Mouse (Mus musculus): Measurements from ENCODE around the gene Aox1. TPM values are rescaled to one million over a fixed set of nuclear protein-coding genes. Genes with fewer than 3 reads are reported as not detected.

Gene Aox1
- polyA plus RNA-seq, 1 experiment from 2014 or later, result 0.34 TPM

DNA sequence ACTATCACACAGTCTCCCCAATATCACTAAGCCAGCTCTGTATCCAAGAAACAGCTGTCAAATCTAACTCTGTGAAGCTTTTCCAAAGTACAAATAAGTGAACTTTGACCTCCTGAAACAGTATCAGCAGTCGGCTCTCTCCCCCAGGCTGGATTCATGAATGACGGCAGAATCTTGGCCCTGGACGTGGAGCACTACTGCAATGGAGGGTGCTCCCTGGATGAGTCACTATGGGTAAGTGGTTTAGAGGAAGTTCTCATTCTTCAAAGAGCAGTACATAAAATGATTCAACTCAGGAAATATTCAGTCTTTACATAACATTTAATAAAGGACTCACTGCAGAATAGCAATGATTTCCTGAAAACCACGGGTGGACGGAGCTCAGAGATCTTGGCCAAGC is 51.6 kb downstream of the Aox1 start:
- ATAC-seq (replicated peaks; ENCODE audit: insufficient number of reproducible peaks, low FRiP score, low TSS enrichment), result no peak
- WGBS (ENCODE audit: insufficient replicate concordance), result 76% methylated on average over 5 of the region's 5 CpGs
- no peaks in the 10 kb centered on the region for H3K36me3 ChIP-seq (ENCODE audit: control insufficient read depth, insufficient read depth, low read length)

DNA sequence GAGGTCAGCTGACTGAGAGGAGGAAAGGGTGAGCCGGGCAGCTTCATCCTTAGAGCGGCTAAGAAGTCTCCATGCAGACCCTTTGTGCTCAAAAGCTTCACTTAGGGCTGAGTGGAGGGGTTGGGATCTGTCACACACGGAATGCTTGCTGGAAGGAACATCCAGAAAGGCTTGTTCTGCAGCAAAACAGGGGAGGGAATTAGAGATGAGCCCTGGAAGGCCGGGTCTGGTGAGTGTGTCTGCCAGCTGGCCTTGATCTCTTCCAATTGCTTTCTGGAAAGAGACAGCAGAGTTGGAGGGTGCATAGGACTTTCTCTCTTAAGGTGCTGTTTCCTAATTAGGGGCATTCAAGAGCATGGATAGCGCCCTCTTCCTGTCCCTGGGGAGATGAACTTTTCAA is 59.6 kb downstream of the Aox1 start:
- Histone ChIP-seq H3K9me3 (replicated peaks; ENCODE audit: control insufficient read depth, low read length) (no peaks in the 10 kb centered on the region), H3K36me3 (ENCODE audit: control insufficient read depth, insufficient read depth, low read length) (no peaks in the 10 kb centered on the region), H3K27me3 (ENCODE audit: control insufficient read depth, insufficient read depth, low read length) (0 out of 2 replicates have a peak, but pooled peaks cover 2% of the 10 kb centered on the region), H3K4me2 (no peak overlapping the region), H3K27ac (ENCODE audit: low read depth, low read length) (no peak overlapping the region), H3K9ac (ENCODE audit: low read depth, low read length) (no peak overlapping the region), H3K4me3 (ENCODE audit: low read depth, low read length) (no peak overlapping the region), H3K4me1 (ENCODE audit: control insufficient read depth, insufficient read depth, low read length) (no peaks in the 10 kb centered on the region; the same call in 1 of the 2 replicates)
- WGBS (ENCODE audit: insufficient replicate concordance), result 58% methylated on average over 5 of the region's 5 CpGs
- ATAC-seq (replicated peaks; ENCODE audit: insufficient number of reproducible peaks, low FRiP score, low TSS enrichment), result no peak

More for the DNA sequence above, 51.6 kb downstream of the Aox1 start:
- Histone ChIP-seq H3K9ac (ENCODE audit: low read depth, low read length) (no peak overlapping the region), H3K4me2 (no peak overlapping the region), H3K4me3 (ENCODE audit: low read depth, low read length) (no peak overlapping the region), H3K4me1 (ENCODE audit: control insufficient read depth, insufficient read depth, low read length) (no peaks in the 10 kb centered on the region), H3K9me3 (replicated peaks; ENCODE audit: control insufficient read depth, low read length) (no peaks in the 10 kb centered on the region), H3K27ac (ENCODE audit: low read depth, low read length) (no peak overlapping the region), H3K27me3 (ENCODE audit: control insufficient read depth, insufficient read depth, low read length) (no peaks in the 10 kb centered on the region)

DNA sequence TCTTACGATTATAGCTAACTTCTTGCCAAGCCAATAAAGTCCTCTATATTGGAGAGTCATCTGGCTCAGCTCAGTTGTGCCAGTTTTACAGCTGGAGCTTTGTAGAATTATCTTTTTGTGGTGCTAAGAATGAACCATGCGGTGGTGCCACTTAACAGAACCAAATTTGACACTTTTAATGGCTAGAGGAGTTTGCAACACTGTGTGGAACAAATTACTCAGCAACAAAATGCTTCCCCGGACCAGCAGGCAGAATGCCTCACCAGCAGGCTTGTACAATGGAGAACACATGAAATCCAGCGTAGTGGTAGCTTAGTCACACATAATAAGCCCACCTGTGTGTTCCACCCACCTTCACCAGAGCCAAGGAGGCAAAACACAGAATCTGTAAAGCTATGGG is 60.5 kb downstream of the Aox1 start:
- 80% methylated on average over 4 of the region's 4 CpGs for WGBS (ENCODE audit: insufficient replicate concordance)
- H3K4me2 ChIP-seq, result no peak overlapping the region
- no peak overlapping the region for H3K27ac ChIP-seq (ENCODE audit: low read depth, low read length)
- no peak overlapping the region for H3K9ac ChIP-seq (ENCODE audit: low read depth, low read length)
- 0 out of 2 replicates have a peak, but pooled peaks cover 2% of the 10 kb centered on the region for H3K27me3 ChIP-seq (ENCODE audit: control insufficient read depth, insufficient read depth, low read length)
- H3K4me1 ChIP-seq (ENCODE audit: control insufficient read depth, insufficient read depth, low read length), result no peaks in the 10 kb centered on the region; the same call in 1 of the 2 replicates
- no peaks in the 10 kb centered on the region for H3K9me3 ChIP-seq (replicated peaks; ENCODE audit: control insufficient read depth, low read length)
- H3K4me3 ChIP-seq (ENCODE audit: low read depth, low read length), result no peak overlapping the region
- H3K36me3 ChIP-seq (ENCODE audit: control insufficient read depth, insufficient read depth, low read length), result no peaks in the 10 kb centered on the region
- no peak for ATAC-seq (replicated peaks; ENCODE audit: insufficient number of reproducible peaks, low FRiP score, low TSS enrichment)

DNA sequence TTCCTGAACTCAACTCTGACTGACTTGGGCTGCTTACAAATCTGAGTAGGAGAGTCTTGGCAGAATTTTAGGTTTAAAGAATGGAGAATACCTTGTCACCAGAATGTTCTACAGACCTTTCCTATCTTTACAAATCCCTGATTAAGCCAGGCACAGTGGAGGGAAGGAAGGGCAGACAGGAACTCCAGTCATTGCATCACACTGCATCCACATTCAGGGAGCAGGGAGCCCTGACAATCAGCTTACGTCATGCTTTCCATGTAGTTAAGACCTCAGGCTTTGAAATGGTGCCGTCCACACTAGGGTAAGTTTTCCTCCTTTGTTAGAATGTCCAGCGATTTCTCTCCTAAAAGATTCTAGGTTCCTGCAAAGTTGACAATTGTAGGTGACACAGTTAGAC is 61.5 kb downstream of the Aox1 start:
- Histone ChIP-seq H3K36me3 (ENCODE audit: control insufficient read depth, insufficient read depth, low read length) (no peaks in the 10 kb centered on the region), H3K4me1 (ENCODE audit: control insufficient read depth, insufficient read depth, low read length) (no peaks in the 10 kb centered on the region; the same call in 1 of the 2 replicates), H3K9me3 (replicated peaks; ENCODE audit: control insufficient read depth, low read length) (no peaks in the 10 kb centered on the region), H3K27ac (ENCODE audit: low read depth, low read length) (no peak overlapping the region), H3K27me3 (ENCODE audit: control insufficient read depth, insufficient read depth, low read length) (0 out of 2 replicates have a peak, but pooled peaks cover 3% of the 10 kb centered on the region), H3K4me2 (no peak overlapping the region), H3K4me3 (ENCODE audit: low read depth, low read length) (no peak overlapping the region), H3K9ac (ENCODE audit: low read depth, low read length) (no peak overlapping the region)
- ATAC-seq (replicated peaks; ENCODE audit: insufficient number of reproducible peaks, low FRiP score, low TSS enrichment), result no peak
- WGBS (ENCODE audit: insufficient replicate concordance), result 59% methylated on average over 3 of the region's 3 CpGs

DNA sequence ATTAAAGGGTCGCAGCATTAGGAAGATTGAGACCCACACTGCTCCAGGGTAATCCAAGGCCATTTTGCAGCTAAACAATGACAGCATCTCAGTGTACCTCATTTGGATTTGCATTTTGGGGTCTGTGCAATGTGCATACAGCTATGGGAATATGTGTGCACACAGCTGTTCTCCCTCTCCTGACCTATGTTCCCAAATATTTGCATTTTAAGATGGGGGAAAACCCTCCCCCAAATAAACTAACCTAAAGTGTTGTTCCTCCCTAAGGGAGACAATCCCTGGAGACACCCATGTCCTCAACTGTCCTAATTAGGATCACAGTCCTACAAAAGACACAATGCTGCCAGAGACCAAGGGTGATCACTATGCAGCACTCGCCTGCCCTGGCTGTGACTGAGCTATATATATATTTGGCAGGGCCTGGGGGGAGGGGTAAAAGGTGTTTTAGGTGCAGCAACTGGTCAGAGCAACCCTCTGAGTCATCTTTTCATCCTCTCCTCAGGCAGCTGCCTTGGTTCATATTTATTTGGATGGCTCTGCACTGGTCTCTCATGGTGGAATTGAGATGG is 62.3 kb downstream of the Aox1 start:
- ATAC-seq (replicated peaks; ENCODE audit: insufficient number of reproducible peaks, low FRiP score, low TSS enrichment), result no peak
- no peaks in the 10 kb centered on the region; the same call in 1 of the 2 replicates for H3K4me1 ChIP-seq (ENCODE audit: control insufficient read depth, insufficient read depth, low read length)
- 64% methylated on average over 2 of the region's 2 CpGs for WGBS (ENCODE audit: insufficient replicate concordance)

DNA sequence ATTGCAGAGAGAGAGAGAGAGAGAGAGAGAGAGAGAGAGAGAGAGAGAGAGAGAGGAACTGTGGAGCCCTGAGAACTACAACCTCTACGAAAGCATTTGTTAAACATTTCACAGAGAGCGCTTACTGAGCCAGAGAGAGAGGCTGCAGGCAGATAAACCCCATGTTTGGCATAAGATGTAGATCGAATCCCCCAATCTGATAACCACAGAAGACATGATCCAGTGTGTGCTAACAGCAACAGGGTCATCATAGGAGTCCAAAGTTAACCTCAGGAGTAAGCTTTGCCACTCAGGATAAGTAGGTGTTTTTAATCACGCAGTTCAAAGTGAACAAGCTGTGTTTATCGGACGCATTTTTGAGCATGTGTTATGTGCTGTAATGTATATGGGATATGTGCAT is 67.6 kb downstream of the Aox1 start:
- no peaks in the 10 kb centered on the region for H3K9me3 ChIP-seq (replicated peaks; ENCODE audit: control insufficient read depth, low read length)

More for the DNA sequence above, 62.3 kb downstream of the Aox1 start:
- no peak overlapping the region for H3K4me3 ChIP-seq (ENCODE audit: low read depth, low read length)
- no peaks in the 10 kb centered on the region for H3K9me3 ChIP-seq (replicated peaks; ENCODE audit: control insufficient read depth, low read length)
- 0 out of 2 replicates have a peak, but pooled peaks cover 7% of the 10 kb centered on the region for H3K27me3 ChIP-seq (ENCODE audit: control insufficient read depth, insufficient read depth, low read length)
- no peak overlapping the region for H3K9ac ChIP-seq (ENCODE audit: low read depth, low read length)
- no peak overlapping the region for H3K4me2 ChIP-seq
- H3K27ac ChIP-seq (ENCODE audit: low read depth, low read length), result no peak overlapping the region
- H3K36me3 ChIP-seq (ENCODE audit: control insufficient read depth, insufficient read depth, low read length), result no peaks in the 10 kb centered on the region

DNA sequence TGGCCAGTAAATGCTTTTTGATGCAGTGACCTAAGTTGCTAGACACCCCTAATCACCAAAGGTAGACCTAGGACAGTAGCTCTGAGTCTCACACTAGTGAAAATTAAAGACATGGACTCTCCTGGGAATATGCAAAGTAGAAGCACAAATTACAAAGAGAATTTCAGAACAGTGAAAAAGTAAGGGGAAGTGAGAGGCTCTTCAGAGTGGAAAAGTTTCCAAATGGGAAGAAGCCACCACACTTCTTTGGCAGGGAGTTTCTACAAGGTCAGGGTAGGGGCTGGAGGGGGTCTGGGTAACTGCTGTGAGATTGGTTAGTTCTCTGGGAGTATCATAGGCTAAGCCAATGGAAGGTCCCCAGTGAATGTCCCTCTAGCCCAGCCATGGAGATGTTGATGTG is 69.4 kb downstream of the Aox1 start:
- Histone ChIP-seq H3K27ac (ENCODE audit: low read depth, low read length) (no peak overlapping the region), H3K9ac (ENCODE audit: low read depth, low read length) (no peak overlapping the region), H3K27me3 (ENCODE audit: control insufficient read depth, insufficient read depth, low read length) (0 out of 2 replicates have a peak, but pooled peaks cover 5% of the 10 kb centered on the region), H3K4me2 (no peak overlapping the region), H3K9me3 (replicated peaks; ENCODE audit: control insufficient read depth, low read length) (no peaks in the 10 kb centered on the region), H3K36me3 (ENCODE audit: control insufficient read depth, insufficient read depth, low read length) (no peaks in the 10 kb centered on the region), H3K4me1 (ENCODE audit: control insufficient read depth, insufficient read depth, low read length) (no peaks in the 10 kb centered on the region), H3K4me3 (ENCODE audit: low read depth, low read length) (no peak overlapping the region)
- ATAC-seq (replicated peaks; ENCODE audit: insufficient number of reproducible peaks, low FRiP score, low TSS enrichment), result no peak

More for the DNA sequence above, 67.6 kb downstream of the Aox1 start:
- Histone ChIP-seq H3K9ac (ENCODE audit: low read depth, low read length) (no peak overlapping the region), H3K4me2 (no peak overlapping the region), H3K36me3 (ENCODE audit: control insufficient read depth, insufficient read depth, low read length) (no peaks in the 10 kb centered on the region), H3K27me3 (ENCODE audit: control insufficient read depth, insufficient read depth, low read length) (0 out of 2 replicates have a peak, but pooled peaks cover 5% of the 10 kb centered on the region), H3K4me1 (ENCODE audit: control insufficient read depth, insufficient read depth, low read length) (no peaks in the 10 kb centered on the region), H3K27ac (ENCODE audit: low read depth, low read length) (no peak overlapping the region), H3K4me3 (ENCODE audit: low read depth, low read length) (no peak overlapping the region)
- 78% methylated on average over 6 of the region's 6 CpGs for WGBS (ENCODE audit: insufficient replicate concordance)
- ATAC-seq (replicated peaks; ENCODE audit: insufficient number of reproducible peaks, low FRiP score, low TSS enrichment), result no peak

DNA sequence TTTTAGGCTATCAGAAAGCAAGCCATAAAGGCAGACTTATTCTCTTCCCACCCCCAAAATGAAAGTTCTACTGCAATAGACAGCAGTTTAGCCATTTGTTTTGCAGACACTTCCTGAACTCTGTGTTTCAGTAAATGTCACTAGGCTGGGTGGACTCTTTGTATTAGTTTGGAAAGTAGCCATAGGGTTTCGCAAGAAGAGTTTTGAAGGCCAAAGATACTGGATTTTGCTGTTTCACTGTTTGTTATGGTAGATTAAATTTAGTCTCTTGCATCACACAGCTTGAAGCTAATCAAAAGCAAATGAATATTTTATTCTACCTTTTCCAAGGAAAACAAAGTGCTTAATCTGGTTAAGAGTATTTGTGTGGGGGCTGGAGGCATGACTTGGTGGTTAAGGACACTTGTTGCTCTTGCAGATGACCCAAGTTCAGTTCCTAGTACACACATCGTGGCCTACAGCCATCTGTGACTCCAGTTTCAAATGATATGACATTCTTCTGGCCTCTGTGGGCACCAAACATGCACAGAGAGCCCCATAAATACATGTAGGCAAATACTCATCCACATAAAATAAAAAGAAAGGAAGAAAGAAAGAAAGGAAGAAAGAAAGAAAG is 71.9 kb downstream of the Aox1 start:
- H3K4me3 ChIP-seq (ENCODE audit: low read depth, low read length), result no peak overlapping the region
- no peak overlapping the region for H3K9ac ChIP-seq (ENCODE audit: low read depth, low read length)
- H3K9me3 ChIP-seq (replicated peaks; ENCODE audit: control insufficient read depth, low read length), result no peaks in the 10 kb centered on the region
- 68% methylated on average over 2 of the region's 2 CpGs for WGBS (ENCODE audit: insufficient replicate concordance)
- no peak overlapping the region for H3K27ac ChIP-seq (ENCODE audit: low read depth, low read length)
- no peak overlapping the region for H3K4me2 ChIP-seq
- H3K36me3 ChIP-seq (ENCODE audit: control insufficient read depth, insufficient read depth, low read length), result no peaks in the 10 kb centered on the region
- no peaks in the 10 kb centered on the region for H3K4me1 ChIP-seq (ENCODE audit: control insufficient read depth, insufficient read depth, low read length)
- no peaks in the 10 kb centered on the region for H3K27me3 ChIP-seq (ENCODE audit: control insufficient read depth, insufficient read depth, low read length)
- ATAC-seq (replicated peaks; ENCODE audit: insufficient number of reproducible peaks, low FRiP score, low TSS enrichment), result no peak

DNA sequence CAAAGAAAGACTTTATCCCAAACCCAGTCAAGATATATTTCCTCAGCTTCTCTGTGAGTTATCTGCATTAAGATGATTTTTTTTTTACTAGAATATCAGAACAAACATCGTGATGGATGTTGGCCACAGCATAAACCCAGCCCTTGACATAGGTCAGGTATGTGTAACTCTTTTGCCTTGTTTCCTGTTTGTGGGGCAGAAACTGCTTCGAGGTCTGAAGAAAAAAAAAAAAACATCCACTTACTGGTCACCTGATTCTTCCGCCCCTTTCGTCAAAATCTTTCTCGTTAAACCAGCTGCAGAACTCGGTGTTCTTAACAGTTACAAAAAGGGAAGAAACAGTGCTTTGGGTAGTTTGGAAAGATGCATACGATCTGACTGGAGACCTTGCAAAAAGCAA is 72.8 kb downstream of the Aox1 start:
- Histone ChIP-seq H3K4me3 (ENCODE audit: low read depth, low read length) (no peak overlapping the region), H3K9ac (ENCODE audit: low read depth, low read length) (no peak overlapping the region), H3K9me3 (replicated peaks; ENCODE audit: control insufficient read depth, low read length) (no peaks in the 10 kb centered on the region), H3K4me1 (ENCODE audit: control insufficient read depth, insufficient read depth, low read length) (no peaks in the 10 kb centered on the region), H3K36me3 (ENCODE audit: control insufficient read depth, insufficient read depth, low read length) (no peaks in the 10 kb centered on the region), H3K27me3 (ENCODE audit: control insufficient read depth, insufficient read depth, low read length) (no peaks in the 10 kb centered on the region), H3K4me2 (no peak overlapping the region), H3K27ac (ENCODE audit: low read depth, low read length) (no peak overlapping the region)
- 69% methylated on average over 7 of the region's 7 CpGs for WGBS (ENCODE audit: insufficient replicate concordance)
- ATAC-seq (replicated peaks; ENCODE audit: insufficient number of reproducible peaks, low FRiP score, low TSS enrichment), result no peak

Data from heart, embryonic 11.5 days (tissue).